Mouse (Mus musculus) myocyte (in vitro differentiated cells): ENCODE measurements around the gene Clptm1. TPM values are rescaled to one million over a fixed set of nuclear protein-coding genes. Genes with fewer than 3 reads are reported as not detected.

Experiments used
- H3K27me3 ChIP-seq: one replicate; pipeline ENCODE4 v1.6.1; 2011; ENCODE audit not compliant: control insufficient read depth, insufficient read depth, insufficient read length
- H3K36me3 ChIP-seq: one replicate; pipeline ENCODE4 v1.6.1; 2011; ENCODE audit not compliant: control insufficient read depth, insufficient read depth
- H3K4me2 ChIP-seq: one replicate; pipeline ENCODE4 v1.6.1; 2011; ENCODE audit warnings: low read depth, control low read depth
- H3K4me3 ChIP-seq: one replicate; pipeline ENCODE4 v1.5.1; 2011; ENCODE audit warnings: mild to moderate bottlenecking, control low read depth, moderate library complexity
- H3K79me2 ChIP-seq: one replicate; pipeline ENCODE4 v1.6.1; 2011; ENCODE audit not compliant: control insufficient read depth, insufficient read depth
- H3ac ChIP-seq: one replicate; pipeline ENCODE4 v1.6.1; 2011; ENCODE audit not compliant: control insufficient read depth, insufficient read length
- CEBPB ChIP-seq: IDR thresholded peaks from 2 replicates; pipeline ENCODE4 v1.6.1; 2011; ENCODE audit warnings: mild to moderate bottlenecking, moderate library complexity; ENCODE audit not compliant: poor library complexity, insufficient read depth, severe bottlenecking
- E2F4 ChIP-seq: IDR thresholded peaks from one replicate; pipeline ENCODE4 v1.6.1; 2011; ENCODE audit warnings: mild to moderate bottlenecking, control low read depth, moderate library complexity; ENCODE audit not compliant: insufficient read depth
- MAX ChIP-seq: IDR thresholded peaks from one replicate; pipeline ENCODE4 v1.6.1; 2011; ENCODE audit warnings: low read depth, mild to moderate bottlenecking, control low read depth
- MYOD1 ChIP-seq, 3 experiments: IDR thresholded peaks; one replicate each; pipeline ENCODE4 v1.6.1; 2011; ENCODE audit warnings: control low read depth in 2 of 3, low read depth in 2 of 3, mild to moderate bottlenecking in 2 of 3, moderate library complexity in 1 of 3; ENCODE audit not compliant: insufficient read length in 2 of 3, control insufficient read depth in 1 of 3
- MYOG ChIP-seq, 3 experiments: IDR thresholded peaks; one replicate each; pipeline ENCODE4 v1.6.1; 2011; ENCODE audit warnings: control low read depth in 2 of 3, low read depth in 2 of 3, mild to moderate bottlenecking in 2 of 3; ENCODE audit not compliant: insufficient read length in 2 of 3, control insufficient read depth in 1 of 3, insufficient read depth in 1 of 3
- POLR2A ChIP-seq: IDR thresholded peaks from one replicate; pipeline ENCODE4 v1.6.1; 2011; ENCODE audit warnings: low read depth, mild to moderate bottlenecking, control low read depth, moderate library complexity; ENCODE audit not compliant: insufficient read length
- POLR2AphosphoS2 ChIP-seq: IDR thresholded peaks from one replicate; pipeline ENCODE4 v1.6.1; 2011; ENCODE audit warnings: low read depth, control low read depth; ENCODE audit not compliant: insufficient read length
- REST ChIP-seq: IDR thresholded peaks from one replicate; pipeline ENCODE4 v1.6.1; 2011; ENCODE audit warnings: mild to moderate bottlenecking, control low read depth, moderate library complexity; ENCODE audit not compliant: insufficient read depth, insufficient read length
- SRF ChIP-seq: IDR thresholded peaks from one replicate; pipeline ENCODE4 v1.6.1; 2011; ENCODE audit warnings: low read depth; ENCODE audit not compliant: control insufficient read depth, insufficient read length
- TCF12 ChIP-seq: IDR thresholded peaks from one replicate; pipeline ENCODE4 v1.6.1; 2011; ENCODE audit warnings: mild to moderate bottlenecking, control low read depth; ENCODE audit not compliant: poor library complexity, insufficient read depth, severe bottlenecking
- TCF3 ChIP-seq: IDR thresholded peaks from one replicate; pipeline ENCODE4 v1.6.1; 2011; ENCODE audit warnings: low read depth, control low read depth; ENCODE audit not compliant: insufficient read length
- USF1 ChIP-seq: IDR thresholded peaks from one replicate; pipeline ENCODE4 v1.6.1; 2011; ENCODE audit warnings: low read depth, mild to moderate bottlenecking, control low read depth, moderate library complexity
- polyA plus RNA-seq: library from polyadenylated mRNA; unstranded; fragments of >200 nt; fragmentation: generic; extraction: Trizol; gene quantifications from one replicate; pipeline ENCODE4 v1.2.1, GENCODE M21; 2012; ENCODE audit warnings: missing spikeins

The Clptm1 gene
- polyA plus RNA-seq, result 126 TPM

DNA sequence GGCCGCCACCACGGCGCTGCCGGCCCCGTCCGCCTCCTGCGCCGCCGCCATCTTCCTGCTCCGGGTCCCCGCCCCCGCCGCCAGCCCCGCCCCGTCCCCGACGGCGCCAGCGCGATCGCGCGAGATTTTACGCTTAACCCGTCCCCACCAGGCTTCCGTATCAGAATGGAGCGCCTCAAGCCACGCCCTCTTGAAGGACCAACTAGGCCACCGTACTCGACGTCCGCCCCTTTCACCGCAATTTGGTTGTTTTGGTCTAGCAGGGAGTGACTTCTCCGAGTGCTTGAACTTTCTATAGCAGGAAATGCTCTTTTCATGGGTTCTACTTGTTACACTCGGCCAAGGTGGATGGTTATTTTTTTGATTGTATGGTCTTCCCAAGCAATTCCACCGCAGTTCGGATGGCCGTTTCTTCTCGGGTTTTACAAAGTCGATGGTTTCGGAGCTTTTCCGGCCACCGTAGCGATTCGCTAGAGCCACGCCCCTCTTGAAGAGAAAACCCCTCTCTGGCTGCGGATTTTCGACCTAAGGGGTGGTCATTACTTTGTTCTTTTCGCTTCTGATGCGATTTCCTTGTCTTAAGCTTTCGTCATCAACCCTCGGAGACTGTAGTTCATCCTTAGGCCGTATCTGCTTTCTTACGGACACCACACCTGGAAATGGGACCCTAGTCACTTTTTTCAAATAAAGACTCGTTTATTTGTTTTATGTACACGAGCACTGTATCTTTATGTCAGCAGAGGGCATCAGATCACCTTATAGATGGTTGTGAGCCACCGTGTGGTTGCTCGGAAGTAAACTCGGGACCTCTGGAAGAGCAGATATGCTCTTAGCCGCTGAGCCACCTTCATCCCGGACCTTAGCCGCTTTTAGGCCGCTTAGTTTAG lies at the start of gene Clptm1:
TSS of gene Clptm1 (minus strand) at position 79 of the 887 bp plus-strand sequence.
- H3K27me3 ChIP-seq, result no peaks in the 10 kb centered on the region
- peaks cover 42% of the 10 kb centered on the region for H3K79me2 ChIP-seq
- H3K36me3 ChIP-seq, result no peaks in the 10 kb centered on the region
- peak within 1 kb of the TSS; percentile 80 for H3K4me3 ChIP-seq
- H3K4me2 ChIP-seq, result peak within 1 kb of the TSS; percentile 95
- peak; percentile 3 for TF ChIP-seq MAX
- no peak for TF ChIP-seq REST
- TF ChIP-seq POLR2AphosphoS2, result peak; percentile 74
- peak; percentile 86 for TF ChIP-seq POLR2A
- peak within 1 kb of the TSS; percentile 72 for H3ac ChIP-seq

DNA sequence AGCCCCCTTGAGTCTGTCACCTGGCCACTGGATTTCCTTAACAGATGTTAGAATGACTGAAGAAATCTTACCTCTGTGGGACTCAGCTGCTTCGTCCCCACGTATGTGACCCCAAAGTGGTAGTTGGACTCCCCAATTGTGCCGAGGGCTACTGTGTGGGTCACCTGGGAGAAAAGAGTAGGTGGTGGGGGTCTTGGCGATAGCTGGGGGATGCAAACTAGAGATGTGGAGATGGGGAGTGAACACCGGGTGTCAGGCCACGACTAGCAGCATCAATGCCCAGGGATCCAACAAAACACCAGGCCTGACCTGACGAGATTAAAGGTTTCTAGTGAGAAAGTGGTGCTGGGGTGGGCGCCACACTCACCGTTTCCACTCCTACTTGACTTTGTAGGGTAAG lies 48.8 kb upstream of the Clptm1 start:
- Histone ChIP-seq H3K36me3 (peaks cover 17% of the 10 kb centered on the region), H3K27me3 (no peaks in the 10 kb centered on the region), H3K4me2 (peak overlapping the region; percentile 91), H3K79me2 (peaks cover 20% of the 10 kb centered on the region), H3K4me3 (peak overlapping the region; percentile 53), H3ac (no peak overlapping the region)
- TF ChIP-seq E2F4, result no peak
- TF ChIP-seq POLR2A, result no peak
- no peak for TF ChIP-seq POLR2AphosphoS2
- no peak for TF ChIP-seq TCF3
- TF ChIP-seq MAX, result no peak
- TF ChIP-seq MYOG (IDR thresholded peaks at IDR 0.05; ENCODE audit: control insufficient read depth in 1 of 3, insufficient read depth in 1 of 3, insufficient read length in 2 of 3, low read depth in 2 of 3), result no peak

DNA sequence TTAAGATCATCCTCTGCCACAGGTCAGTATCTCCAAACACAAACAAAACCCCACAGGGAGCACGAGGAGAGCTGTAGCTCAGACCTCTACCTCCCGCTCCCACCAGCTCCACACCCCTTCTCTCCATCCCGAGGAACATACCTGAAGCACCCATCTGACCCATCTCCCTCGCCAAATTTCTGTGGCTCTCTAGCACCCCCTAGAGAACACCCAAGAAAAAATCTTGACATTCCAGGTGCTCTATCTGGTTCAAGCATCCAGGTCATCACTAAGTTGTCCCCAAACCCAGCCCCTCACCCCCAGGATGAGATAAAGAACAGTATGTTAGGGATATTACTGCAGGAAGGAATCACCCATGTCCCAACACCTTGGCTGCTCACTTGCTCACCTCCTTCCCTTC lies 48.4 kb upstream of the Clptm1 start:
- H3K79me2 ChIP-seq, result peaks cover 20% of the 10 kb centered on the region
- TF ChIP-seq MYOG (IDR thresholded peaks at IDR 0.05; ENCODE audit: control insufficient read depth in 1 of 3, insufficient read depth in 1 of 3, insufficient read length in 2 of 3, low read depth in 2 of 3) (no peak), MAX (no peak), POLR2AphosphoS2 (no peak), MYOD1 (IDR thresholded peaks at IDR 0.05; ENCODE audit: control insufficient read depth in 1 of 3, insufficient read length in 2 of 3, low read depth in 2 of 3) (no peak), USF1 (no peak), REST (no peak), SRF (no peak), POLR2A (no peak)
- no peak overlapping the region for H3ac ChIP-seq
- H3K36me3 ChIP-seq, result peaks cover 17% of the 10 kb centered on the region
- peak overlapping the region; percentile 53 for H3K4me3 ChIP-seq
- H3K27me3 ChIP-seq, result no peaks in the 10 kb centered on the region
- peak overlapping the region; percentile 91 for H3K4me2 ChIP-seq

DNA sequence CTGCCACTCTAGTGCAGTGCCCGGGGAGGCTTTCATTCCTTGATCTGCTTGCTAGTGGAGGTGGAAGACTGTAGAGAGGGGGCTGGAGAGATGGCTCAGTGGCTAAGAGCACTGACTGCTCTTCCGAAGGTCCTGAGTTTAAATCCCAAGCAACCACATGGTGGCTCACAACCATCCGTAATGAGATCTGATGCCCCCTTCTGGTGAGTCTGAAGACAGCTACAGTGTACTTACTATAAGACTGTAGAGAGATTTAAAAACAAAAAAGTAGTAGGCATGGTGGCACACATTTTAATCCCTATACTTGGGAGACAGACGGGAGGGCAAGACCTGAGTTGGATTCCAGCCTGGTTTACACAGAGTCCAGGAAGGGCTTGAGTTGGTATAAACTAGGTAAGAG lies 47.6 kb upstream of the Clptm1 start:
- no peak overlapping the region for H3K4me2 ChIP-seq
- H3K36me3 ChIP-seq, result peaks cover 17% of the 10 kb centered on the region
- TF ChIP-seq TCF3, result no peak
- H3K4me3 ChIP-seq, result no peak overlapping the region
- H3K79me2 ChIP-seq, result peaks cover 20% of the 10 kb centered on the region
- no peaks in the 10 kb centered on the region for H3K27me3 ChIP-seq
- no peak overlapping the region for H3ac ChIP-seq

DNA sequence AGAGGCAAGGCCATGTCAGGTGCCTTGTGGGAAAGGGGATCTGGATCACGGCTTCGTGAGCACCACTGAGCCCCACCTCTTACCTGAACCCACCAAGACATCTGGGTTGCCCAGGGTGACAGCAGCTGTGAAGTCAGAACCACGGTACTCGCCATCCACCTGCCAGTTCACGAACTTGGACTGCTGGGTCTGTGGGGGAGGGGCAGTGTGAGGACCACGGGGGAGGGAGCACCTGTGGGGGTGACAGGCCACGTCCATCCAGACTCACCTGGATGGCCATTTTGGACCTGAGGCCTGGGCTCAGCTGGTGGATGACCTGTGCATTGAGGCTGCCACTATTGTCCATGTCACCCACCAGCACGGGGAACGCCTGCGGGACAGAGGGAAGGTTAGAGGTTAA lies 45.8 kb upstream of the Clptm1 start:
- Histone ChIP-seq H3ac (no peak overlapping the region), H3K79me2 (peaks cover 20% of the 10 kb centered on the region), H3K4me2 (no peak overlapping the region), H3K4me3 (no peak overlapping the region), H3K36me3 (peaks cover 17% of the 10 kb centered on the region), H3K27me3 (no peaks in the 10 kb centered on the region)
- TF ChIP-seq MYOD1 (IDR thresholded peaks at IDR 0.05; ENCODE audit: control insufficient read depth in 1 of 3, insufficient read length in 2 of 3, low read depth in 2 of 3), result no peak
- no peak for TF ChIP-seq TCF12
- no peak for TF ChIP-seq SRF
- TF ChIP-seq MYOG (IDR thresholded peaks at IDR 0.05; ENCODE audit: control insufficient read depth in 1 of 3, insufficient read depth in 1 of 3, insufficient read length in 2 of 3, low read depth in 2 of 3), result no peak
- no peak for TF ChIP-seq POLR2A
- TF ChIP-seq USF1, result no peak

DNA sequence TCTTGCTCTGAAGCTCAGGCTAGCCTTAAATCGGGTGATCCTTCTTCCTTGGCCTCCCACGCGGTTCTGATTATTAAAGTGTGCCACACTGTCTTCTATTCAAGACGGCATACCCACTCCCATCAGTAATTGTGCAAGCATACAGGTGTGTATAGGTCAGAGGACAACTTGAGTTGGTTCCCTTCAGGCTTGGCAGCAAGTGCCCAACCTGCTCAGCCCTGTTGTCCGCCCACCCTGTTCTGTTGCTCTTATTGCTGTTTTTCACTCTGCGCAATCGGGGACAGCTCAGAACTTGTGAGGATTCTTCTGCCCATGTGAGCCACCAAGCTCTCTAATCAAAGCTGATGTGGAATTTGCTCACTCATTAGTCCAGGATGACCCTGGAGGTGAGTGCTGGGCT lies 40.4 kb upstream of the Clptm1 start:
- TF ChIP-seq POLR2AphosphoS2, result no peak
- no peak for TF ChIP-seq MAX
- no peak for TF ChIP-seq TCF3
- TF ChIP-seq SRF, result no peak
- no peak for TF ChIP-seq USF1
- TF ChIP-seq MYOD1 (IDR thresholded peaks at IDR 0.05; ENCODE audit: control insufficient read depth in 1 of 3, insufficient read length in 2 of 3, low read depth in 2 of 3), result no peak
- no peak for TF ChIP-seq MYOG (IDR thresholded peaks at IDR 0.05; ENCODE audit: control insufficient read depth in 1 of 3, insufficient read depth in 1 of 3, insufficient read length in 2 of 3, low read depth in 2 of 3)
- TF ChIP-seq REST, result no peak
- TF ChIP-seq CEBPB, result no peak
- TF ChIP-seq E2F4, result no peak
- TF ChIP-seq TCF12, result no peak
- no peak for TF ChIP-seq POLR2A
- no peak overlapping the region for H3ac ChIP-seq
- H3K27me3 ChIP-seq, result no peaks in the 10 kb centered on the region
- H3K36me3 ChIP-seq, result peaks cover 4% of the 10 kb centered on the region
- H3K79me2 ChIP-seq, result no peaks in the 10 kb centered on the region
- no peak overlapping the region for H3K4me2 ChIP-seq
- no peak overlapping the region for H3K4me3 ChIP-seq
